Mouse (Mus musculus) G1E (cell line): ENCODE data around the gene Tmed6.

Experiments used
- CTCF ChIP-seq: IDR thresholded peaks from 2 replicates; pipeline ENCODE4 v1.5.1; 2012; ENCODE audit warnings: low read depth, low read length, inconsistent platforms, mixed read lengths
- GATA1 ChIP-seq: IDR thresholded peaks from 2 replicates; pipeline ENCODE4 v1.6.1; 2012; ENCODE audit warnings: borderline replicate concordance, low read length, inconsistent platforms, mixed read lengths

GRCm38 (mm10) chr8:107030058-107030457, 35.4 kb downstream of the Tmed6 start:
- TF ChIP-seq CTCF = no peak
- TF ChIP-seq GATA1 = no peak
